Mouse (Mus musculus): ENCODE results near the gene Zbtb42.

The Zbtb42 gene

GRCm38 (mm10) chr12:112683351-112683750 is 4.7 kb downstream of the Zbtb42 start:
- DNase-seq (ENCODE audit: low spot score in 2 of 2) = no peak

GRCm38 (mm10) chr12:112688458-112688857 is 9.8 kb downstream of the Zbtb42 start:
- no peak for DNase-seq (ENCODE audit: low spot score in 2 of 2)

GRCm38 (mm10) chr12:112693185-112694126 is 14.8 kb downstream of the Zbtb42 start:
- peak; percentile 94 to 96 for DNase-seq (ENCODE audit: low spot score in 2 of 2)

GRCm38 (mm10) chr12:112694127-112694475 is 15.5 kb downstream of the Zbtb42 start:
- DNase-seq (ENCODE audit: low spot score in 2 of 2) = no peak

- no peak for DNase-seq (ENCODE audit: low spot score in 2 of 2)
Observed at GRCm38 (mm10) chr12:112696806-112697425, 18.3 kb downstream of the Zbtb42 start.

- DNase-seq (ENCODE audit: low spot score in 2 of 2) = no peak
Observed at GRCm38 (mm10) chr12:112700522-112700921, 21.9 kb downstream of the Zbtb42 start.

- no peak for DNase-seq (ENCODE audit: low spot score in 2 of 2)
Observed at GRCm38 (mm10) chr12:112702374-112703320, 24.0 kb downstream of the Zbtb42 start.

GRCm38 (mm10) chr12:112706704-112707572 is 28.3 kb downstream of the Zbtb42 start:
- peak; percentile 87 to 93 for DNase-seq (ENCODE audit: low spot score in 2 of 2)

DNA sequence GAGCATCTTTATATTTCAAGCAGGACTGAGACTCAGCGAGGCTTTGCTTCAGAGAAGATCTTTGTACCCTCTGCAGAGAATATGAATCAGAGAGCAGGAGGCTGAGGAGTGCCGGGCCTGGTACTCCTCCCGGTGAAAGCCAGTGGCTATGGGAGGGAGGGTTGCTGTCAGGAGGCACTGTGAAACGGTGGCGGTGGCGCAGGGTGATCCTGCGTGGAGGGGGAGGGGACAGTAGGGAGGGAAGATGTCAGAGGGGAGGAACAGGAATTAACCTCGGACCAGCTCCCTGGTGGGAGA is 28.9 kb downstream of the Zbtb42 start:
- no peak for DNase-seq (ENCODE audit: low spot score in 2 of 2)

- no peak for DNase-seq (ENCODE audit: low spot score in 2 of 2)
Observed at GRCm38 (mm10) chr12:112713984-112714383, 35.4 kb downstream of the Zbtb42 start.

- DNase-seq (ENCODE audit: low spot score in 2 of 2) = peak in 1 of 2 experiments; percentile 69
Observed at GRCm38 (mm10) chr12:112717140-112717539, 38.5 kb downstream of the Zbtb42 start.

- DNase-seq (ENCODE audit: low spot score in 2 of 2) = no peak
Observed at GRCm38 (mm10) chr12:112718995-112719394, 40.4 kb downstream of the Zbtb42 start.

DNA sequence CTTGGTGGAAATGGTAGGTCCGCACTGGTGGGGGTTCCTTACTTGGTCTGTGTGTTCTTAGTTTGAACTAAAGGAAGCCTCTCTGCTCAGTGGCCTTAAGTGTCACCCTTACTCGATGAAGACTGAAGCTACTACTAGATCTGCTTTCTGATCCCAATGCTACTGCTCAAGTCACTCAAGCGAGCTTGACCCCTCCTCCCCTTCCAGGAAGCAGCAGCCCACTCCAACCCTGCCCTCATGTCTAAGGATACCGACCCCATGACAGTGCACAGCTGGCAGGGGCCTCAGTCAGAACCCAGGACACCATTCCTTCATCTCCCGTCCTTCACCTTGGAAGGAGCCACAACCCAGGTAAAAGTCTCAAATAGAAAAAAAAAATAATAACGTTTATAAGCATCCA is 41.6 kb downstream of the Zbtb42 start, which contains the start of gene Cep170b:
Gene Cep170b, plus strand, starts transcription at position 240 of the 400 bp plus-strand sequence.
- no peak for DNase-seq (ENCODE audit: low spot score in 2 of 2)

DNA sequence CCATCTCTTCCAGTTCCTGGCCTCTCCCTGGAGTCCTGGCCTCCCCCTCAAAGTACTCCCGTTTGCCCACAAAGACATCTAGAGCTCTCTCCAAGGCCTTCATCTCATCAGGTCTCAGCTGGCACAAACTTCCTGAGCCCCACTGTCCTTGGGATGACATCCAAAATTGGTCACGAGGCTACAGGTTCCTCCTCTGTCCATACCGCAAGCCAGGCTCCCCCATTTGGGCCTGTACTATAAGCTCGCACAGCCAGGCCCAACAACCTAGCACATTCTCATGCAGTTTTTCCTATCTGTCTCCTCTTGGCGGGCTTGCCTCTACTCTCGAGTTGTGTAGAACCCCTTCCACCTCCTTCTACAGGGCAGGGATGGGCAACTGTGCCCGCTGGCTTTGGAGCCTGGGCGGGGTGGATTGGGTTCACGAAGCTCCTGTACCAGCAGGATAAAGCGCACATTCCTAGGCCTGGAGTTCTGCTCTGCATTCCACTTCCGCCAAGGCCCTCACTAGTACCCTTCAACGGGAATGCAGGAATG is 42.3 kb downstream of the Zbtb42 start:
- no peak for DNase-seq (ENCODE audit: low spot score in 2 of 2)

DNA sequence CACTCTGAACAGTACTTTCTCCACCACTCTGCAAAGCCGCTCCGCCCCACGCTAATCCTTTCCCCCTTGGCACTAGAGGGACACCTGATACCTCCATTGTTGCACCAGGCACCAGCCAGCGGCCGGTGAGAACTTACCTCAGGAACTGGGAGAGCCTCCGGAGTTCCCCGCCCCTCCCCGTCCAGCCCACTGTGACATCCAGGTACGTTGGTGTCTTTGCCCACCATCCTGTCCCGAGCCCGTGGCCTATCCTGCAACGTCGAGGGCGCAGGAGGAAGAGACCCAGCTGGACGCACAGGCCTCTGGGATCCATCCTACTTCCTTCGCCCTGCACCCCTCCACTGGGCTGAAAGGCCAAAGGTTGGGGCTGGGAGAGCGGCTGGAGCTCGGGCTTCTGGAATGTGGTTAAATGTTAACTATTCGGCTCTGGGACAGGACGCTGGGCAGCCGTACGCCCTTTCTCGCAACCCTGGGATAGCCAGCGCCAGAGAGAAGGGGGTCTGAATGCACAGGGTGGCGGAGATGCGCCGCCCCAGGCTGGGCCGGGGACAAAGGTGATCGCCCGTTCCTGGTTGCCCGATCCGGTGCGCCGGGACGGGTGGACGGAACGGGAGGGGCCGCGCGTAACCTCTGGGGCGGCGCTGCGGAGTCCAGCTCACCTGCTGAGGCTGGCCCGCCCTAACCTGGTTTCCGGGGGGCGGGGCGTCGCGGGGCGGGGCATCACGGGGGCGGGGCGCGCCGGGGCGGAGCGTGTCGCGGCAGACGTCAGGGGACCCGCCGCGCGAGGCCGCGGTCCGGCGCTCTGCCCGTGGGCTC is 43.0 kb downstream of the Zbtb42 start:
- DNase-seq (ENCODE audit: low spot score in 2 of 2) = no peak

GRCm38 (mm10) chr12:112722240-112723027 is 43.8 kb downstream of the Zbtb42 start:
- DNase-seq (ENCODE audit: low spot score in 2 of 2) = peak in 1 of 2 experiments; percentile 56

DNA sequence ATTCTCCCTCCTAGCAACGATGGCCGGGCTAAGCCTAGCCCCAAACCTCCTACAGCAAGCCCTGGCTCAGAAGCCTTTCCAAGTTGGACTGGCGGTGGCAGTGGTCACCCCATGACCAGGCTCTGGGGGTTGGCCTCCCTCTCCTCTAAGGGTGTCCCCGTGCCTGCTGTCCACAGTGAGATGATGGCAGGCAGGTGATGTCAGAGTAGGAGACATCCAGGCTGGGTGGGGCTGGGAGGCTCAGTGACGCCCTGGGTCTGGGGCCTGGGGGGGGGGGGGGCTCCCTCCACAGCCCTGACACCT is 44.4 kb downstream of the Zbtb42 start:
- DNase-seq (ENCODE audit: low spot score in 2 of 2) = no peak

- DNase-seq (ENCODE audit: low spot score in 2 of 2) = no peak
Observed at GRCm38 (mm10) chr12:112723445-112723844, 44.8 kb downstream of the Zbtb42 start.

All from cerebellum, postnatal 4 days (tissue).